Mouse (Mus musculus) neural tube, embryonic 12.5 days (tissue): ENCODE data around the gene Bglap2. TPM values are rescaled to one million over a fixed set of nuclear protein-coding genes. Genes with fewer than 3 reads are reported as not detected.

Experiments
- ATAC-seq: fragments of 200-750 bp; cut with Nextera tagmentation; 2 replicates; pipeline ENCODE4 v1.8.0; 2017; ENCODE audit warnings: low read depth, mild to moderate bottlenecking, moderate TSS enrichment, moderate library complexity; ENCODE audit not compliant: low FRiP score
- H3K27ac ChIP-seq: fragments of 300-500 bp; sonication (generic); 2 replicates; pipeline ENCODE4 v1.5.1; 2016
- H3K27me3 ChIP-seq: fragments of 300-500 bp; sonication (generic); replicated peaks from 2 replicates; pipeline ENCODE4 v1.6.1; 2016; ENCODE audit warnings: mild to moderate bottlenecking
- H3K36me3 ChIP-seq: fragments of 300-500 bp; sonication (generic); 2 replicates; pipeline ENCODE4 v1.6.1; 2016; ENCODE audit warnings: mild to moderate bottlenecking
- H3K4me1 ChIP-seq: fragments of 300-500 bp; sonication (generic); 2 replicates; pipeline ENCODE4 v1.6.1; 2016
- H3K4me2 ChIP-seq: fragments of 300-500 bp; sonication (generic); replicated peaks from 2 replicates; pipeline ENCODE4 v1.6.1; 2016; ENCODE audit warnings: mild to moderate bottlenecking
- H3K4me3 ChIP-seq: fragments of 300-500 bp; sonication (generic); 2 replicates; pipeline ENCODE4 v1.5.1; 2016
- H3K9ac ChIP-seq: fragments of 300-500 bp; sonication (generic); 2 replicates; pipeline ENCODE4 v1.6.1; 2016; ENCODE audit warnings: mild to moderate bottlenecking
- H3K9me3 ChIP-seq: fragments of 300-500 bp; sonication (generic); 2 replicates; pipeline ENCODE4 v1.6.1; 2016; ENCODE audit warnings: mild to moderate bottlenecking
- WGBS: fragments of 180-500 bp; shearing (Covaris S2); methylation state at CpG from one replicate; pipeline ENCODE4 v1.1.7; 2016; 5-methylcytosine and 5-hydroxymethylcytosine counted together
- polyA plus RNA-seq: library from polyadenylated mRNA; unstranded; fragments of >200 nt; fragmentation: Nextera tagmentation; extraction: Ambion mirVana; gene quantifications from 2 replicates; pipeline ENCODE4 v1.2.1, GENCODE M21; 2016

Gene Bglap2
- polyA plus RNA-seq, 1 experiment from 2014 or later, result not detected

- H3K36me3 ChIP-seq, result peaks cover 55% of the 10 kb centered on the region
- peaks cover 7% of the 10 kb centered on the region; the same call in 1 of the 2 replicates for H3K4me1 ChIP-seq
- no peak overlapping the region for H3K27ac ChIP-seq
- H3K4me3 ChIP-seq, result no peak overlapping the region
- no peak overlapping the region for H3K9ac ChIP-seq
- no peaks in the 10 kb centered on the region for H3K9me3 ChIP-seq
- ATAC-seq, result no peak
- 91% methylated on average over 2 of the region's 2 CpGs for WGBS
- no peak overlapping the region for H3K4me2 ChIP-seq
- peaks cover 24% of the 10 kb centered on the region for H3K27me3 ChIP-seq
Observed at GRCm38 (mm10) chr3:88361612-88362313, 16.7 kb downstream of the Bglap2 start.

GRCm38 (mm10) chr3:88361096-88361495 is 17.4 kb downstream of the Bglap2 start:
- no peaks in the 10 kb centered on the region for H3K9me3 ChIP-seq
- H3K4me1 ChIP-seq, result peaks cover 7% of the 10 kb centered on the region; the same call in 1 of the 2 replicates
- no peak for ATAC-seq
- WGBS, result 82% methylated on average over 6 of the region's 6 CpGs
- no peak overlapping the region for H3K27ac ChIP-seq
- H3K36me3 ChIP-seq, result peaks cover 62% of the 10 kb centered on the region
- H3K4me3 ChIP-seq, result no peak overlapping the region
- no peak overlapping the region for H3K4me2 ChIP-seq
- no peak overlapping the region for H3K9ac ChIP-seq
- H3K27me3 ChIP-seq, result peaks cover 23% of the 10 kb centered on the region

- Histone ChIP-seq H3K27me3 (peaks cover 13% of the 10 kb centered on the region), H3K36me3 (peaks cover 73% of the 10 kb centered on the region), H3K4me1 (0 out of 2 replicates have a peak, but pooled peaks cover 4% of the 10 kb centered on the region), H3K27ac (no peak overlapping the region), H3K9me3 (no peaks in the 10 kb centered on the region), H3K4me2 (no peak overlapping the region), H3K4me3 (no peak overlapping the region), H3K9ac (no peak overlapping the region)
- WGBS, result 77% methylated on average over 3 of the region's 3 CpGs
- no peak; the same call in 1 of the 2 replicates for ATAC-seq
Observed at GRCm38 (mm10) chr3:88359989-88360388, 18.5 kb downstream of the Bglap2 start.

DNA sequence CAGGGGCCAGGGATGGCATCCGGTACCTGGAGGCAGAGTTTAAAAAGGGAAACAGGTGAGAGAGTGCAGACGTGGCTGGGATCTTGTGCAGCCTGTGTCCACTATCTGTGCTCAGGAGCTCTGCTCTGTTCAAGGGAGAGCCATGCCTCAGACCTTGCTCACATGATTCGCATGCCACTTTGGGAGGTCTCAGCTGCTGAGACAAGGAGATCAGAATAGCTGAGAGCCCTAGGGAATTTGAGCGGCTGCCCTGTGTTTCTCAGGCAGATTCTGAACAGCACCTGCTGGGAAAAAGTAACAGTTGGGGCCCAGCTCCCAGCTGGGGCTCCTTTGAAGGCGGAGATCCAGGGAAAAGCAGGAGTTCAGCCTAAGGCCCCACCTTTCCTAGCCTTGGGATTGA is 18.9 kb downstream of the Bglap2 start:
- ATAC-seq, result no peak
- H3K27ac ChIP-seq, result no peak overlapping the region
- 66% methylated on average over 5 of the region's 5 CpGs for WGBS
- H3K4me1 ChIP-seq, result 0 out of 2 replicates have a peak, but pooled peaks cover 4% of the 10 kb centered on the region
- H3K4me3 ChIP-seq, result no peak overlapping the region
- peaks cover 77% of the 10 kb centered on the region for H3K36me3 ChIP-seq
- H3K9me3 ChIP-seq, result no peaks in the 10 kb centered on the region
- no peak overlapping the region for H3K9ac ChIP-seq
- no peak overlapping the region for H3K4me2 ChIP-seq
- peaks cover 9% of the 10 kb centered on the region for H3K27me3 ChIP-seq

DNA sequence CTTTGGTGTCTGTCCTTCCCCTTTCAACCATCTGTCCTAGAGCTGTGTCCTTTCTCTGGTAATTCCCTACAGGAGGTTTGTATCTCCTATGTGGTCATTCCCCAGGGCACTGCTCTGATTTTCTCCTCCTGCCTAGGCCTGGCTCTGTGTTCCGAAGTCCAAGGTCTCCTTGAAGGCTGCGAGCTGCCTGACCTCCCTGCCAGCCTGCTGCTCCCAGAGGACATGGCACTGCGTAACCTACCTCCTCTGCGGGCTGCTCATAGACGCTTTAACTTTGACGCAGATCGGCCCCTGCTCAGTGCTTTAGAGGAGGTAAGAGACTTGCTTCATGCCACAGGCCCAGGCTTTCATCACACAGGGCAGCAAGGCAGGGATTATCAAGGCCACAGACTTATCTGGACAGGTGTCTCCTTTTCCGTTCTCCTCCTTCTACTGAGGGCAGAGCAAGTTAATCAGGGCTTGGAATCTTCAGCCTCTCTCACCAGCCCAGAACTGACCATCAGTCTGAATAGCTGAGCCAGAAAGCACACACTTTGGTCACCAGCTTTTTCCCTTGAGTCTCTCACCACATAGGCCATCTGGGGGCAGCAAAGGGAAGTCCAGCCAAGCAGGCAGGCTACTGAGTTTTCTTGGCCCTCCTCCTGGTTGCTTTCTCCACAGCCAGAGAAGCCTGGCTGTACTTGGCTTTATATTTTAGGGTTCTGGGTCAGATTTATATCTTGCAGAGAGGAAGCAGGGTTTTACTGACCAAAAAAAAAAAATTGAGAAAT is 23.9 kb downstream of the Bglap2 start:
- Histone ChIP-seq H3K9ac (0 out of 2 replicates have a peak overlapping the region, but pooled peaks have one; percentile 13), H3K4me3 (no peak overlapping the region), H3K27ac (no peak overlapping the region), H3K27me3 (no peaks in the 10 kb centered on the region), H3K9me3 (no peaks in the 10 kb centered on the region), H3K36me3 (peaks cover 98% of the 10 kb centered on the region), H3K4me2 (no peak overlapping the region), H3K4me1 (no peaks in the 10 kb centered on the region)
- ATAC-seq, result no peak
- WGBS, result 94% methylated on average over 8 of the region's 8 CpGs

DNA sequence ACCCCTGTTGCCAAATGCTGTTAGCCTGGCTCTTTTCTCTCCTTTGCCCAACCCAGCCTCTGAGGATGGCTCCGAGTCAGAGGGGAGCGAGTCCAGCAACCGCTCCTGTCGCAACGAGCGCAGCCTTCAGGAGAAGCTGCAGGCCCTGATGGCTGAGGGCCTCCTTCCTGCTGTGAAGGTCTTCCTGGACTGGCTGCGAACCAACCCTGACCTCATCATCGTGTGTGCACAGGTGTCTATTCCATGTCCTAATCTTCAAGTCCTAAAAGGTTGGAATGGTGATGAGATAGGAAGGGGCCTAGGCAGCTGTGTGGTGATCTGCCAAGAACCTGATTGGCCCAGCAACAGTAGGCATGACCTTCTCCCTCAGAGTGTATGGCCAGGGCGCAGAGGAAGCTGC is 25.6 kb downstream of the Bglap2 start:
- no peak for ATAC-seq
- 94% methylated on average over 9 of the region's 9 CpGs for WGBS
- H3K4me3 ChIP-seq, result no peak overlapping the region
- no peak overlapping the region for H3K9ac ChIP-seq
- no peaks in the 10 kb centered on the region for H3K4me1 ChIP-seq
- no peaks in the 10 kb centered on the region for H3K27me3 ChIP-seq
- no peak overlapping the region for H3K27ac ChIP-seq
- H3K4me2 ChIP-seq, result no peak overlapping the region
- H3K9me3 ChIP-seq, result no peaks in the 10 kb centered on the region
- H3K36me3 ChIP-seq, result peaks cover 96% of the 10 kb centered on the region

GRCm38 (mm10) chr3:88350732-88351131 is 27.8 kb downstream of the Bglap2 start:
- no peak overlapping the region for H3K9ac ChIP-seq
- no peak for ATAC-seq
- H3K4me1 ChIP-seq, result no peaks in the 10 kb centered on the region
- H3K27me3 ChIP-seq, result no peaks in the 10 kb centered on the region
- no peaks in the 10 kb centered on the region for H3K9me3 ChIP-seq
- no peak overlapping the region for H3K4me2 ChIP-seq
- whole genome bisulfite sequencing, result 93% methylated on average over 13 of the region's 13 CpGs
- H3K4me3 ChIP-seq, result no peak overlapping the region
- H3K27ac ChIP-seq, result no peak overlapping the region
- H3K36me3 ChIP-seq, result peaks cover 96% of the 10 kb centered on the region

GRCm38 (mm10) chr3:88339006-88339405 is 39.5 kb downstream of the Bglap2 start:
- WGBS, result 90% methylated on average over 3 of the region's 3 CpGs
- no peak overlapping the region for H3K27ac ChIP-seq
- H3K9ac ChIP-seq, result no peak overlapping the region

GRCm38 (mm10) chr3:88338316-88338715 is 40.2 kb downstream of the Bglap2 start:
- Histone ChIP-seq H3K9ac (no peak overlapping the region), H3K36me3 (peaks cover 18% of the 10 kb centered on the region), H3K27ac (no peak overlapping the region), H3K4me2 (no peak overlapping the region), H3K9me3 (no peaks in the 10 kb centered on the region), H3K4me3 (no peak overlapping the region), H3K4me1 (peaks cover 16% of the 10 kb centered on the region), H3K27me3 (no peaks in the 10 kb centered on the region)
- 92% methylated on average over 7 of the region's 7 CpGs for WGBS
- ATAC-seq, result no peak

More at GRCm38 (mm10) chr3:88339006-88339405, 39.5 kb downstream of the Bglap2 start:
- Histone ChIP-seq H3K4me3 (no peak overlapping the region), H3K27me3 (no peaks in the 10 kb centered on the region), H3K9me3 (no peaks in the 10 kb centered on the region), H3K4me1 (peaks cover 15% of the 10 kb centered on the region), H3K4me2 (no peak overlapping the region), H3K36me3 (peaks cover 25% of the 10 kb centered on the region)
- no peak for ATAC-seq

DNA sequence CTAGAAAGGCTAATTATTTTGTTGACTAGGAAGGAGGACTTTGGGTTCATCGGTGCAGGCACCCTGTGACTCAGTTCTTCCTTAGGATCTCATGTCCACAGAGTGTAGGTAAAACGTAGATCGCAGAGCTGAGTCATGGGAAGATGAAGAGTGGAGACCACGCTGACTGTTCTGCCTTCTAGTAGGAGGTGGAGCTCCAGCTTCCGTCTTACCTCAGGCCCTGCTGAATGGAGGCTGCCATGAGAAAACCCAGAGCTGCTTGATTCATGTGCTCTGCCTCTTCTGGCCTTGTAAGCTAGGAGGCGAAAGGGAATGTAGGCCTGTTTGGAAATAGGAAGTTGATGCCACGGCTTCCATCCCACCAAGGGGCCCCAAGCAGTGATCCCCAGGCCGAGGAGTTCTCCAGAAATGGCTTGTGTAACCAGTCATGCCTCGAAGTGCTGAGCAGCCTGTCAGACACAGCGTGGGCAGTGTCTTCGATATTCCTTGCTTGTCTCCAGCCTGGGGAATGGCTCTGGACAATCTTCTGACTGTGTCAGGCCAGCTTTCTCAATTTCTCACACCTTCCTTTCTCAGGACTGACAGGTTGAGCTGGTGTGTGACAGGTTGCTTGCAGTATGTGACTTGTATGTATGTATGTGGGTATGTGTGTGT is 41.0 kb downstream of the Bglap2 start:
- H3K27ac ChIP-seq, result no peak overlapping the region
- H3K9ac ChIP-seq, result 0 out of 2 replicates have a peak overlapping the region, but pooled peaks have one; percentile 13
- no peaks in the 10 kb centered on the region for H3K27me3 ChIP-seq
- no peaks in the 10 kb centered on the region for H3K9me3 ChIP-seq
- H3K4me1 ChIP-seq, result peaks cover 16% of the 10 kb centered on the region
- no peak overlapping the region for H3K4me3 ChIP-seq
- ATAC-seq, result no peak
- peak overlapping the region; percentile 67 for H3K4me2 ChIP-seq
- 86% methylated on average over 11 of the region's 11 CpGs for WGBS
- H3K36me3 ChIP-seq, result peaks cover 10% of the 10 kb centered on the region

- peak within 1 kb of the TSS; percentile 92 for H3K9ac ChIP-seq
- no peaks in the 10 kb centered on the region for H3K36me3 ChIP-seq
- peak; percentile 92 for ATAC-seq
- H3K9me3 ChIP-seq, result no peaks in the 10 kb centered on the region
- H3K27me3 ChIP-seq, result no peaks in the 10 kb centered on the region
- H3K4me1 ChIP-seq, result peaks cover 16% of the 10 kb centered on the region
- WGBS, result 3% methylated on average over 55 of the region's 66 CpGs
- H3K4me3 ChIP-seq, result peak within 1 kb of the TSS; percentile 84
- peak within 1 kb of the TSS; percentile 90; the same call in 1 of the 2 replicates for H3K27ac ChIP-seq
- H3K4me2 ChIP-seq, result peak within 1 kb of the TSS; percentile 67
Observed at GRCm38 (mm10) chr3:88336058-88337013, 42.2 kb downstream of the Bglap2 start, which contains the start of the genes Tmem79 and Smg5. Gene Tmem79 (minus strand): TSS chr3:88336148. Gene Smg5 (plus strand): TSS chr3:88336260.
